Mouse (Mus musculus) cortical plate, adult 2 months (tissue): ENCODE measurements around the gene Pcp4l1. TPM values are rescaled to one million over a fixed set of nuclear protein-coding genes. Genes with fewer than 3 reads are reported as not detected.
A peak's percentile ranks its signal among the peaks of the same experiment; 100 is the strongest.

Experiments used
- H3K27ac ChIP-seq: fragments of 200-500 bp; 2 replicates; pipeline ENCODE4 v1.5.1; 2012; ENCODE audit warnings: low read length, control low read depth, inconsistent platforms; ENCODE audit not compliant: insufficient read depth
- H3K4me1 ChIP-seq: fragments of 200-500 bp; 2 replicates; pipeline ENCODE4 v1.6.1; 2011; ENCODE audit warnings: low read length; ENCODE audit not compliant: control insufficient read depth, insufficient read depth
- H3K4me3 ChIP-seq: fragments of 200-500 bp; 2 replicates; pipeline ENCODE4 v1.5.1; 2011; ENCODE audit warnings: mild to moderate bottlenecking, low read length, control low read depth; ENCODE audit not compliant: insufficient read depth
- CTCF ChIP-seq: fragments of 200-500 bp; IDR thresholded peaks from 2 replicates; pipeline ENCODE4 v1.5.1; 2011; ENCODE audit warnings: mild to moderate bottlenecking, control low read depth, low read length; ENCODE audit not compliant: insufficient read depth; ENCODE audit errors: extremely low read depth
- POLR2A ChIP-seq: fragments of 200-500 bp; IDR thresholded peaks from 2 replicates; pipeline ENCODE4 v1.6.1; 2011; ENCODE audit warnings: mild to moderate bottlenecking, low read length, control low read depth; ENCODE audit not compliant: insufficient read depth; ENCODE audit errors: extremely low read depth
- polyA plus RNA-seq: library from polyadenylated mRNA; depleted of rRNA; stranded (reverse); fragments of >200 nt; gene quantifications from 2 replicates; pipeline ENCODE4 v1.2.3, GENCODE M21; 2012

The Pcp4l1 gene
- polyA plus RNA-seq, 1 experiment, result 168 TPM

DNA sequence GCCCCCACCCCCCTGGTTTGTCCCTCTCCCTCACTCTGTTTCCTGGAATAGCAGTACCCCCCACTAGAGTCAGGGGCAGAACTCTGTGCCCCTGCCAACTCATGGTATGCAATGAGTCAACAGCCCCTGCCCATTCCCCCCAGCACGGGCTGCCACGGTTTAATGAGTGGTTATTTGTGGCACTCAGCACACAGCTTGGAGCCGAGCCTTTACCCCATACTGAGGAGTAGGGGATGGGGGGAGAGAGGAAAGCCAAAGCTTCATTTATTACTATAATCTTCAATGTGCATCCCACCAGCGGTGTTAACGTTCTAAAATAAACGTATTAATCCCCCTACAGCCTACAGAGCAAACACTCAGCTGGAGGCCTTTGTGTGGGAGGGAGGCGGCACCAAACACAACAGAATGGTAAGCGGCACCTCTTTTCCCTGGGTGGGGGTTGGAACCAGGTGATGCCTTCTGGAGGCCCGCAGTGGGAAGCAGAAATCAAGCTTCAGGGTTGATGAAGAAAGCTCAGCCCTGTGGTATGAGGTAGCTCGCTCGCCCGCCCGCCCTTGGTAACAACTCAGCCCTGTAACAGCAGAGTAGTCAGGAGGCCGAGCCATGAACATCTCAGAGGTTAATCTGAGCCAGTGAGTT is 6.5 kb downstream of the Pcp4l1 start:
- Histone ChIP-seq H3K27ac (no peak overlapping the region), H3K4me3 (no peak overlapping the region), H3K4me1 (peaks cover 3% of the 10 kb centered on the region; the same call in 1 of the 2 replicates)
- no peak for TF ChIP-seq POLR2A
- TF ChIP-seq CTCF, result no peak

DNA sequence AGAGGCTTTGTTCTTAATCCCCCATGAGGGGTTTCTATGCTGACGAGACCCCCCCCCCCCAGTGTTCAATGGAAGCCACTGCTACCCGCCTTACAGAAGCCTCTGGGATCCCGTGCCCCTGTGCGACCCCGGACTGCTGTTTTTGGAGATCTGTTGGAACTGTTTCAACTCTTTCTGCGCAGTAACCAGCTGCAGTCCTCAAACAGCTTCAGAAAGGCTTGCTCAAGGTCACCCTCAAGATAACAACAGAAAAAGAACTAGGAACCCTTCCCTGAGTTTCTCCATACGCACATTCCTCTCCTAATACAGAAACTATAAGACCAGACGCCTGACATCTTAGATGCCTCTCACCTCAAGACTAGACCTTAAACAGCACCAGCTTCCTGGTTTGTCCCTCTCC is 7.0 kb downstream of the Pcp4l1 start:
- Histone ChIP-seq H3K4me3 (no peak overlapping the region), H3K4me1 (peaks cover 3% of the 10 kb centered on the region; the same call in 1 of the 2 replicates), H3K27ac (no peak overlapping the region)
- TF ChIP-seq POLR2A (no peak), CTCF (no peak)

DNA sequence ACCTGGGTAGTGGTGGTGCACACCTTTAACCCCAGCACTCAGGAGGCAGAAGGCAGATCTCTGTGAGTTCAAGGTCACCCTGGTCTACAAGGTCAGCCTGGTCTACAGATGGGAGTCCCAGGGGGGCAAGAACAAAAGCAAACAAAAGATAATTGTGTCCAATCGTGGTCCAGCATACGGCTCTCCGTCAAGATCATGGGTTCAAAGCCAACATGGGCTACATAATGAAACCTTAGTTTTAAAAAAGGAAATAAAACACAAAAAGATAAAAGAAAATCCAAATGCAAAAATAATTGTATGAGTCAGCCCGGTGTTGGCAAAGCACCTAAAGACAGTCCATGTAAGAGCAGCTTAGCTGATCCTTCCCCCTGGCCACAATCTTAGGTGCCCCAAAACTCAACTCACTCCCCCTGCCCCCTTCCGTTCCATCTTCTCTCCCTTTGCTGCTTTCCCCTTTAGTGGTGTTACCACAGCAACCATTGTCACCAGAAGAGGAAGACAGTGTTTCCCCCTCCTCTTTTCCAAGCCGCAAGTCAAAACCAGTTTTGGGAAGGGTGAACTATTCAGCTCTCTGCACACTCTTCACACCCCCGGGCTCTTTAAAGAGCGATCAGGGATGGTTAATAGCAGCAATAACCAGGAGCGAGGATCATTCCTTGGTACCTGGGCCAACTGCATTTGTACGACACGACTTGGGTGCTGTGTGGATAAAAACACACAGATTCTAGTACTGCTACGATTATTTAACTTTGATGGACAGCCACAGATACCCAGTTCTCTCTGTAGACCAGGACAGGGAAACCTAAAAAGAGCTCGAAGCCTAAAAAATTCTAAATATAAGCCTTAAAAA is 8.0 kb downstream of the Pcp4l1 start:
- no peak overlapping the region for H3K4me3 ChIP-seq
- TF ChIP-seq POLR2A (no peak), CTCF (no peak)
- H3K27ac ChIP-seq, result no peak overlapping the region
- peaks cover 3% of the 10 kb centered on the region; the same call in 1 of the 2 replicates for H3K4me1 ChIP-seq

DNA sequence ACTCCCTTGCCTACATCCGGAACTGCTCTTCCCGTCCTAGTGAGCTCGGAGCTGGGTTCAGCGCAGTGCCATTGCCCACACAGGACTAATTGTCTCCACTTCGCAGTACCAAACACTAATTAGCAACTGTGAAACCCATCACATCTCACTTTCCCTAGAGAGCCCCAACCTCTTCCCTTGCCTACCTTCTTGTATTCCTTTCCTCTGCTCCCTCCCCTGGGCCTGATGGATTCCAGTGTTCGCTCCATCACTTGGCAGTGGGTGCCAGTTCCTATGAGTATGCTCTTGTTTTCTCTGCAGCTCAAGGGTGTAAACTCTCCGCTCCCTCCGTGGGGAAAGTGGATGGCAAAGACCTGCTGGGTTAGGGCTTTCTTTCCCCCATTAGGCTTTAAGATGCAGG is 10.4 kb downstream of the Pcp4l1 start:
- Histone ChIP-seq H3K4me3 (no peak overlapping the region), H3K27ac (no peak overlapping the region), H3K4me1 (peaks cover 3% of the 10 kb centered on the region; the same call in 1 of the 2 replicates)
- TF ChIP-seq CTCF (no peak), POLR2A (no peak)

DNA sequence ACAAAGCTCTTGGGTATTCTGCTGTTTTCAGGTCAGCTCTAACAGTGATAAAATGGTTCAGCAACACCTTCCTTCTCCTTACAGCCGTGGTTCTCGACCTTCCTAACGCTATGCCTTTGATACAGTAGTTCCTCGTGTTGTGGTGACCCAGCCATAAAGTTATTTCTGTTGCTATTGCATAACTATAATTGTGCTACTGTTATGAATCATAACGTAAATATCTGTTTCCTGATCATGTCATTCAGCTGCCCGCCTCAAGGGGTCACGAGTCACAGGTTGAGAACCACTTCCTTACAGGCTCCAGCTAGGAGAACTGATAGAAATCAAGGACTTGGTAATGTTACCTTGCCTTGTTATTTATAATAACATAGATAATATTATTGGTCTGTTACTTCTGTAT is 11.8 kb downstream of the Pcp4l1 start:
- Histone ChIP-seq H3K4me3 (no peak overlapping the region), H3K27ac (peak overlapping the region; percentile 77; the same call in 1 of the 2 replicates), H3K4me1 (peaks cover 1% of the 10 kb centered on the region; the same call in 1 of the 2 replicates)
- no peak for TF ChIP-seq POLR2A
- TF ChIP-seq CTCF, result no peak

DNA sequence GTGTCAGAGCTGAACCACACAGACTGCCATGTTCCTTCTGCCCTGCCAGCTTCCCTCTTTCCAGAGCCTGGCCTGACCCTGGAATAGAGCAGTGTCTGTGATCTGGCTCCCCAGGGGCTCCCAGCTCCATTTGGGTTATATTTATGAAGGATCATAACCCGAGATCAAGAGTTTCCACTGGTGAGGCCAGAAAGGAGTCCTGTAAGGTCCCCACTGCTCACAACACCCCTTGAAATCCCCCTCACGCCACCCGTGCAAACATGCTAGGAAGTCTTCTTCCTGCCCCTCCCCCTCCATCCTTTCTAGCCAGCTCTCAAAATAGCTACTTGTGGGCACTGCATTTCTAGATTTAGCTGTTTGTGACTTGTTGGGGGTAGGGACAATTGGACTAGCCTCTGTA is 12.4 kb downstream of the Pcp4l1 start:
- no peak for TF ChIP-seq CTCF
- TF ChIP-seq POLR2A, result no peak
- 0 out of 2 replicates have a peak overlapping the region, but pooled peaks have one; percentile 77 for H3K27ac ChIP-seq
- no peak overlapping the region for H3K4me3 ChIP-seq
- no peaks in the 10 kb centered on the region for H3K4me1 ChIP-seq

DNA sequence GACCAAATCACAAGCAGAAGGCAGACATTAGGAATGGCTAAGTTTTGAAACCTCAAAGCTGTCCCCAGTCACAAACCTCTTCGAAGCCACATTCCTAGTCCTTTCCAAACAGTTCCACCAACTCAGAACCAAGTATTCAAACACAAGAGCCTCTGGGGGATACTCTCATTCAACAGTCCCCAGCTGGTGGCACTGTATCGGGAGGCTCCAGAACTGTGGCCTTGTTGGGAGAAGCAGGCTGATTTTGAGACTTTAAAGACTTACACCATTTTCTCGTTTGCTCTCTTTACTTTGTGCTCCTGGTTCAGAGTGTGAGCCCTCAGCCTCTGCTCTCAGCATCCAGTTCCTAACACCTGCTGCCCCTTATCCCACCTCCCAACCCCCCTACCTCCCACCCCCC is 13.0 kb downstream of the Pcp4l1 start:
- no peak overlapping the region for H3K27ac ChIP-seq
- no peak for TF ChIP-seq POLR2A
- no peak for TF ChIP-seq CTCF
- no peak overlapping the region for H3K4me3 ChIP-seq
- no peaks in the 10 kb centered on the region for H3K4me1 ChIP-seq

DNA sequence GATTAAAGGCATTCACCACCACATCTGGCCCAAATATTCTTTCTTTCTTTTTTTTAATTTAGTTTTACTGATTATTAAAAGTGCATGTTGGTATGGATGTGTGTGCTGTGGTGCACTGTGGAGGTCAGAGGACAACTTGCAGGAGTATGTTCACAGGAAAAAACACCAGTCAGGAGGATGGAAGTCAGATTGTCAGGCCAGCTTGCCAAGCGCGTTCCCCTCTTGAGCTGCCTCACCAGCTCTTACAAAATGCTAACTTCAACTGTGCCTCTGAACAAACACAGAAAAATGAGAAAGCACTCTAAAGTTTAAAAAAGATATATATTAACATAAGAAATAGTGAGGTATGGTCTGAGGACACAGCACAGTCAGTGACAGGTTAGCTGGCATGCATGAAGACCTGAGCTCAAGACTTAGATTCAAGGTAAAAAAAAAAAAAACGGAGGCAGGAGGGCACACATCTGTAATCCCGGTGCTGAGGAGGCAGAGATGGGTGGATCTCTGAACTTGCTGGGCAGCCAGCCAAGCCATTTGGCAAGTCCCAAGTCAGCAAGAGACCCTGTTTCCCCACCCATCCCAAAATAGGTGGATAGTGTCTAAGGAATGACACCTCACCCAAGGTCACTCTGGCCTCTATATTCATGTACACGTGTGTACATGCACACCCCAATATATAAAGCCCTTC is 16.4 kb downstream of the Pcp4l1 start:
- no peaks in the 10 kb centered on the region for H3K4me1 ChIP-seq
- no peak overlapping the region for H3K27ac ChIP-seq
- H3K4me3 ChIP-seq, result no peak overlapping the region
- TF ChIP-seq POLR2A (no peak), CTCF (no peak)

DNA sequence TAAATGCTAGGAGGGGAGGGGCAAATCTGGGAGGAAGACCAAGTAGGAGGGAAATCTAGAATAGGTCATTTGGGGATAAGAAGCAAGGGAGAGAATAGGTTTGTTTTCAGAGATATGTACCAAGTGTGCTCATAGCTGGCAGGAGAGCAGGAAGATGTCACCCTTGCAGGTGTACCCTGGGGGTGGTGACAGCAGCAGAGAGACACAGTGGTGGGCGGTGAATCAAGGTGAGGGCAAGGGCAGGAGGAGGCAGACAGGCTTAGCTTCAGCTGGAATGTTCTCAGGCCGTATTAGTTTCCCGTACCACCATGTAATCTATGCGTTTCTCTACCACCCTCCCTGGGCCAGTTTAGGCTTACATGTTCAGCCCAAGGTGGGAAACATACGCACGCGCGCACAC is 23.3 kb downstream of the Pcp4l1 start:
- H3K4me1 ChIP-seq, result no peaks in the 10 kb centered on the region
- TF ChIP-seq CTCF, result no peak
- TF ChIP-seq POLR2A, result no peak
- H3K27ac ChIP-seq, result no peak overlapping the region; the same call in 1 of the 2 replicates
- H3K4me3 ChIP-seq, result no peak overlapping the region
